Mouse (Mus musculus) embryo, embryonic 10.5 days (tissue): Measurements from ENCODE around the gene Alox12e.

Source experiments
- DNase-seq: peaks from one replicate; pipeline ENCODE4 v3.0.0-alpha.2; 2015; ENCODE audit warnings: low spot score

Alox12e gene

DNA sequence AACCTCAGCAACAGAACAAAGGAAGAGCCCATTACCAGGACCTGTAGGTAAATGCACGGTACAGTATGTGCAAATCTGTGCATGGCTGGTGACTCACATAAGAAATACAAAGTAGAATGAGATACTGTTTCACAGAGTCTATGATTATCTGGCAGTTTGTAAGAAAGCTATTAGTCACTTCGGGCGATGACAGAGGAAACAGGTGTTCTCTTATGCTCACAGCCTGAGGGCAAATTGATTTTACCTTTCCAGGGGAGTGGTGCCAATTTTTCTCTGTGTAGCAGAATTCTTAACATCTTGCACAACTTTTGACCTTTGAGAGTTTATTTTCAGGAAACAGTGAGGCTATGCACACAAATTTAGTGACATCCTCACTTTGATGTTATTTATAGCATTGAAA, 37.7 kb downstream of the Alox12e start:
- DNase-seq, result no peak

DNA sequence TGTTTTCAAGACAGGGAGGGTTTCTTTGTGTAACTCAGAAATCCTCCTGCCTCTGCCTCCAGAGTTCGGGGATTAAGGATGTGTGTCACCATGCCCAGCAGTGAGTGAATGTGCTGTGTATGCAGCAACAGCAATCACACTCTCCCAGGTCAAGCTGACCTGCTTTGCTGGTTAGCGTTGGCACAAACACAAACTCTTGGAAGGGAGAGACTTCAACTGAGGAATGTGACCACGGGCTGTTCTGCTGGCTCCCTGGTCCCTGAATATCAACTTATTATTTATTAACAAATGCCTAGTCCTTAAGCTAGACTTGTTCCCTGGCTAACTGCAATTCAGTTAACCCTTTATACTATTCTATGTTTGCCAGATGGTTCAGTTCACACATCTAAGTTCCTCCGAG, 38.8 kb downstream of the Alox12e start:
- DNase-seq, result no peak

DNA sequence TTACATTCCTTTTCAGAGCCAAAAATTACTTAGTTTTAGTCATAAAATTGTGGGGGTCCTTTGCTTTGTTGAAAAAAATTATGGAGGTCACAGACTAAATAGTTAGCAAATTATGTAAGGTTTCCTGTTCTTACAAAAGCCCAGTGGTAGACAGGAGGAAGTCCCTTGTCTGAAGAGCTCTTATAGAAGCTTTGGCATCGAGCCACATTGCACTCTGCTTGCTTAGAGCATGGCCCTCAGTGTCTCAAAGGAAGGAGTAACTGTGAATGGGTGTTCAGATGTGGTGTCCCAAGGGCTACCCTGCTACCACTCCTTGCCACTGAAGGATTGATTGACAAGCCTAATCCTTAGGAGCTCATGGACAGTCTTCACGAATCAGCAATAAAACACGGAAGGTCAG, 42.0 kb downstream of the Alox12e start:
- DNase-seq, result no peak

DNA sequence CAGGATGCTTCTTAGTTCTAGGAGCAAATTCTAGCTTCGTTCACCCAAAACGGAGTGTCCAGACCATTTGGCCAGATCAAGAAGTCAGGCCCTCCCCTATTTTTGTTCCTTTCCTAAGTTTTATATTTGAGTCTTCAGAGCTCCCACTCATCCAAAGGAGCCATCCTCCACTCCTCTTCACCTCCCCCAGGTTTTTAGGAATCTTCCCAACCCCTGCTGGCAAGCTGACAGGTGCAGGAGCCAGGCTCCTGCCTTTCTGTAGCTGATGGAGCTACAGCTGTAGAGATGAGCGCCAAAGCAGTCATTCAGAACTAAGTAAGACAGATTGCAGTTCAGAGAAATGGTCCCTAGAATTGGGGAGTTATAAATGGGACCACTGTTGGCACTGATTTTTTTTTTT, 43.5 kb downstream of the Alox12e start:
- no peak for DNase-seq

DNA sequence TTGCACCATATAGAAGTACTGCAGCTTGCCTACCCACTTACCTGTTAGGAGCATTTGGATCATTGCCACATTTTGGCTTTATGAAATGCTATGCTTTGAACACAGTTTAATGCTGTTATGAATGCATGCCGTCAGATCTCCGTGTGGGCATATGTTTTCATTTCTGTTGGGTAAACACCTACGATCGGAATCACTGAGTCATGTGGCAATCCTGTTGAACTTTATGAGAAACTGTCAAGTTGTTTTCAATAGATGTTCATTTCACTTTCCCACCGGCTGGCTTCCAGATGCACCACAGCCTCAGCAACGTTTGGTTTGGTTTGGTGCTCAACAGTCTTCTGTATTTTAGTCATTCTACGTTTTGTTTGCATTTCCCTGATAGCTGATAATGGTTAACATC, 50.8 kb downstream of the Alox12e start:
- no peak for DNase-seq

DNA sequence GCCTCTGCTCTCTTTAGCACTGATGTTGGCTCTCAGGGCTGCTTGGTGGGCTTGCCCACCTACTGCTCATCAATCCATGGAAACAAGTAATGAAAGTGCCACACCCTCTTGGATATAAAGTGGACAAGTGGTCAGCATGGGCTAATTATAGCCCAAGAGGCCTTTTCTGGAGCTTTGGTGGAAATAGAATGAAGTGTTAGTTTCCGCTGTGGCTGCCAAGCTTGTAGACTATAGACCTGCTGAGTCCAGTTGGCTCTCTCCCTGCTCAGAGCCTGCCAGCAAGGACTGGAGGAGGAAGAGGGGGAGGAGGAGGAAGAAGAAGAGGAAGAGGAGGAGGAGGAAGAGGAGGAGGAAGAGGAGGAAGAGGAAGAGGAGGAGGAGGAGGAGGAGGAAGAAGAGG, 56.0 kb downstream of the Alox12e start:
- DNase-seq, result no peak

DNA sequence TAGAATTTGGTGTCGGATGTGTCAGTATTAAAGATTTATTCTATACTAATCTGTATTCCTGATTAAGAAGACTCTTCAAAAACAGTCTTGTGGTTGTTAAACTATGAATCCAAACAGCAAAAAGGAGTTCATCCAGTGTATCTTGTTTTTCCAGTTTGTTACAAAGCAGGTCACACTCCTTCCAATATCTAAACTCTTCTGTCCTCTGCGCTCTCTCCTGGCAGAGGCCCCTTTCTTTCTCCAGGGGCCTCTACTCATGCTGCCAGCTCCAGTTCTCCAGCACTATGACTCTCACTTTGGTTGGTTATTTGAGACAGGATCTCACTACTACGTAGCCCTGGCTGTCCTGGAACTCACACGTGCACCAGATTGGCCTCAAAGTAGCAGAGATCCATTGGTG, 56.6 kb downstream of the Alox12e start:
- no peak for DNase-seq
